Mouse (Mus musculus): ENCODE data around the gene Id1.

The Id1 gene

GRCm38 (mm10) chr2:152785446-152786350, 49.6 kb downstream of the Id1 start:
- DNase-seq = peak; percentile 81
